Mouse (Mus musculus) embryonic fibroblast, embryonic 13.5 days (primary cell): ENCODE measurements around the gene Spryd4.
"Not testable (repeated sequence)": the region's sequence is repeated elsewhere in the genome, so short reads cannot be mapped to it uniquely, and the experiment has no call there.

Experiments used
- CTCF ChIP-seq: IDR thresholded peaks from 2 replicates; pipeline ENCODE4 v1.5.1; 2011; ENCODE audit warnings: mild to moderate bottlenecking, control low read depth, low read length, moderate library complexity, borderline replicate concordance; ENCODE audit not compliant: insufficient read depth
- POLR2A ChIP-seq: IDR thresholded peaks from 2 replicates; pipeline ENCODE4 v1.6.1; 2011; ENCODE audit warnings: low read depth, mild to moderate bottlenecking, control low read depth, low read length, moderate library complexity

- not testable (repeated sequence) for TF ChIP-seq CTCF, POLR2A
Observed at GRCm38 (mm10) chr10:128260376-128260775, 48.8 kb upstream of the Spryd4 start.
